Mouse (Mus musculus) embryo, embryonic 11.5 days (tissue): Measurements from ENCODE around the gene Gp1bb.

Experiments
- DNase-seq: peaks from one replicate; pipeline ENCODE4 v3.0.0-alpha.2; 2012; ENCODE audit warnings: low read depth, low spot score

The Gp1bb gene

GRCm38 (mm10) chr16:18604267-18604701, 17.9 kb downstream of the Gp1bb start:
- DNase-seq, result no peak

DNA sequence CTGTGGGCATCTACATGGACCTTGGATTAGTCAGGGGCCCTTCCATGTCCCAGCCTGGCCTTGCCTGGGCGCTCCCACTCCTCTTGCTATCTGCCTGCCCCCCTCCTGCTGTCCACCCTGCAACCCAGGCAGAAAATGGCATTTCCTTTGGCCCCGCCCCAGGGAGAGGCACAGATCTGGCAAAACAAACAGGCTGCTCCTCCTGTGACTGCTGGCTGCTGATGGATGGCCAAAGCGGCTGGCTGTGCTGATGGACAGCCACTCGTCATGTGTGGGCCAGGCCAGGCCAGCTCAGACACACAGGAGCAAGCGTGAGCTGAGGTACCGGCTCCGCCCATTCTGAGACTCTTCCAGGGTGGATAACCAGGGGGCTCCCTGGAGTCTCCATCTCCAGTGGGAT, 20.8 kb downstream of the Gp1bb start:
- DNase-seq, result no peak

DNA sequence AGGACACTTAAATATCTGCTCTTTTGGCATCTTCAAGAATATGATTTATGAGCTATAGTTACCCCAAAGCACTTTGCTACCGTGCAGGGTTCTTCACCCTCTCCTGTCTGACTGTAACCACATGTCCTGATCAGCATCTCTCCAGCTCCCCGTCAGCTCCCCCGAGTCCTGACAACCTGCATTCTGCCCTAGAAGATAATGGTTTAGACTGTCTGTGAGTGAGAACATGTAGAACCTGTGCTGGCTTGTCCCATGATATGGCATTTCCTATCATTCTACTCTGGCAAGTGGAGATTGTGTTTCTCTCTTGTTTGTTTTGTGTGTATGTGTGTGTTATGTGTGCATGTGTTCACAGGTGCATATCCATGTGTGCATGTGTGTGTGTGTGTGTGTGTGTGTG, 24.2 kb downstream of the Gp1bb start:
- DNase-seq, result no peak

GRCm38 (mm10) chr16:18596255-18596654, 25.9 kb downstream of the Gp1bb start:
- DNase-seq, result no peak

DNA sequence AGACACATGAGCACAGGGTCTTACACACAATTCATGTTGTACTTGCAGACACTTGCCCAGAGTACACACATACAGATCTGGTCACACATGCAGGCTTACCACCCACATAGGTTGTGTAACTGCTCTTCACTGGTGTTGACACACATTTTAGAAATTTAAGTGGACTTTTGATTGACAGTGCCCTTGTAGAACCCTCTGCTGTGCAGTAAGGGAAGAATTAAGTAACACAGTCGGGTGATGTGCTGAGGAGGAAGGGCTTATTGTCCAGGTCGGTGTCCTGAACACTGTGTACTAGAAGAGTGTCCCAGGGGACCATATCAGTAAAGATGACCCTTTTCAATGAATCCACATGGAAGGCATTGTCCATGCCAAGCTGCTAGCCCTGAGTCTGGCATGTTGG, 28.3 kb downstream of the Gp1bb start:
- no peak for DNase-seq

- no peak for DNase-seq
Observed at GRCm38 (mm10) chr16:18591047-18592018, 30.9 kb downstream of the Gp1bb start.

GRCm38 (mm10) chr16:18589804-18590790, 32.1 kb downstream of the Gp1bb start, which contains the start of gene Tbx1:
Tbx1 (minus strand) TSS chr16:18590671.
- no peak for DNase-seq

- no peak for DNase-seq
Observed at GRCm38 (mm10) chr16:18589080-18589621, 33.1 kb downstream of the Gp1bb start.

DNA sequence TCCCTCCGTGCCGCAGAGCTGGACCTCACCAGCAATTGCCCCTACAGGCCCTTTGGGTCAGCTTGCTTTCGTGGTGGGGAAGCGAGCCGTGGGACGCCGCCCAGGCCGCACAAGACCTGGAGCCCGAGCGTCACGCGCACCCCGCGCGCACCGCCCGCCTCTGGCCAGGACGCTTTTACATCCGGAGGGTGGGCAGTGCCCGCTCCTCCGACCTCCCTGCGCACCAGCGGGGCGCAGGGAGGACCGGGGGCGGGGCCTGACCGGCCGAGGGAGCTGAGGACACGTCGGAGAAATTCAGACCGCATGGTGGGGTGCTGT, 33.5 kb downstream of the Gp1bb start:
- DNase-seq, result no peak

DNA sequence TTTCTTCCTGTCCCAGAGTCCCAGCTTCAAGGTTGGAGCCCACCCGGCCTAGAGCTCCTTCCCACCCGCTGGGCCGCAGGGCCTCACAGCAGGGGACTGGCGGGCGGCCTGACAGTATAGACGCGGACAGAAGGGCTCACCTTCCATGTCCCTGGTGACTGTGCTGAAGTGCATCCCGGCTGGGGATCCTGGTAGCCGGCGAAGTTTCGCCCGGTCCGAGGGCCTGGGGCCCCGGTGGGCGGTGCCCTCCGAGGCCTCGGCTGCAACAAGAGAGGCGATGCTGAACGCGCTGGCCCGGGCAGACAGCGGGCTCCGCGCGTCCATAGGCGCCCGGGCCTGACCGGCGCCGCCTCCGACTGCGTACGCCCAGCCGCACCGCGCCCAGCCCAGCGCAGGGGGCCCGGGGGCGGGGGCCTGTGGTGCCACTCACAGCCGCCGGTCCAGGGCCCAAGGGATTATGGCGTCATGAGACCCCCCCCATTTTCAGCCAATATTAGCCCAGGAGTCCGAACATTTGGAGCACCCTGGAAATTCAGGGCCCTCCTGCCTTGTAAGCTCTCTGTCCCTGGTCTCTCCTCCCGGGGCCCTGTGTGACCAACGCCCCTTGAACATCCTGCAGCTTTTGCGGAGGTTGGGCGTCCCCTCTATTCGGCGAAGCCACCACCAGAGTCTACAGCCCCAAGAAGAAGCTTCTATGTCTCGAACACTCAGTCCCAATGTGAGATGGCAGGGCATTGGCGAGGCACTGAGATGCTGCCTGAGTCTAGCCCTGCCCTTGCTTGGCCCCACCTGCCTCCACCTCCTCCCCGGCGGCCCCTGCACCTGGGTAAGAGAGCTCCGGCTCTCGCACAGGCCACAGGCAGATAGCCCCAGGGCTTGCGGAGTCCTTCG, 34.1 kb downstream of the Gp1bb start:
- no peak for DNase-seq

GRCm38 (mm10) chr16:18586906-18587546, 35.2 kb downstream of the Gp1bb start:
- DNase-seq, result no peak

- no peak for DNase-seq
Observed at GRCm38 (mm10) chr16:18586076-18586905, 35.9 kb downstream of the Gp1bb start.

DNA sequence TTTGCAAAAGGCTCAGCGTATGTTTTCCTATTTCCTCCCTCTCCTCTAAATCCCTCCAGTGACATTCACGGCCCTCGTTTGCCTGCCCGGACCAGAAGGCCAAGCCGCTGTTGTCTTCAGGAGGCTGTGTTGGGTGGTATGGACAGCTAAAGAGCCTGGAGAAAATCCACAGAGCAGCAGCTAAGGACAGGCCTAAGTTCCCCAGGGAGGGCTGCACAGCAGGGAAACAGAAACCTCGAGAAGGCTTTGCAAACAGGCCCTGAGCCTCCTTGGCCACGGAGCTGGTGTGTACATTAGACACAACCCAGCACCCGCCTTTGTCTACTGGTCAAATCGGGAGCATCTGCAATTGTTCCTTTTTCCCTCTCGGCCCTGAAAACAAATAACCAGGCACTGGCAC, 36.5 kb downstream of the Gp1bb start:
- DNase-seq, result no peak

DNA sequence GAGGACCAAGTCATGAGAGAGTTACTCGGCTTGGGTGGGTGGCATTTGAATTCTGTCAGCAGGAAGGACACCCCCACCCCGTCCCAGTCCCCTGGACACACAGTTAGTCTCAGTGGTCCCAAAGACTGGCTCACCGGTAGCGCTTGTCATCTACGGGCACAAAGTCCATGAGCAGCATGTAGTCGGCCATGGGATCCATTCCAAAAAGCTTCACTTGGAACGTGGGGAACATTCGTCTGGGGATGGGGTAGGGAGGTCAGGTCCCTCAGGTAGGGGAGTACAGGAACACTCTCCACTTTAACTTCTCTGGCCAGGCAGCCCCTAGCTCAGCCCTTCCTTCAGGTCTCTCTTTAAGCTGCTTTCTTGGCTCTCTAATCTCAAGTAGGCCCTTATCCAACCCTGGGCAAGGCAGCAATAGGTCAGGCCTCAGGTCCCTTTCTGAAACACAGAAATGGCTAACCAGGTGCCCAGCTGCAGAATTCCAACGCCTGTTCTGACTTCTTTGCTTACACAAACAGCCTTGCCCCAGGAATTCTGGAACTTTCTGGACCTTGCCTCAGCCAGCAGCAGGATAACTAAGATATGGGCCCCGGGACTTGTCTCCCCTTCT, 37.2 kb downstream of the Gp1bb start:
- no peak for DNase-seq

GRCm38 (mm10) chr16:18583673-18584357, 38.4 kb downstream of the Gp1bb start:
- DNase-seq, result no peak

DNA sequence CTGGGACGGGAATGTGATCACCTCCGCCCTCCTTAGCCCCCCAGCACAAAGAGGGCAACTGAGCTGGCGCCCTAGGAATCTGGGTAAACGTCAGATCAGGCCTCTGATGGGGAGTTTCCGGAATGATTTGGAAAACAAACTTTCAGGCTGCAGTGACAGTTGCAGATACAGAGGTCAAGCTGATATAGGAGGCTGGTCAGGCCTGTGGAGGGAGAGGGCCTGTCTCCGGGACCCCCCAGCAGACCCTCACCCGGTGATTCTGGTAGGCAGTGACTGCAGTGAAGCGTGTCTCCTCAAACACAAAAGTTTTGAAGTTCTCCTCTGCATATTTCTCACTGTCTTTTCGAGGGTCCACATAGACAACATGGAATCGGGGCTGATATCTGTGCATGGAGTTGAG, 39.0 kb downstream of the Gp1bb start:
- no peak for DNase-seq

DNA sequence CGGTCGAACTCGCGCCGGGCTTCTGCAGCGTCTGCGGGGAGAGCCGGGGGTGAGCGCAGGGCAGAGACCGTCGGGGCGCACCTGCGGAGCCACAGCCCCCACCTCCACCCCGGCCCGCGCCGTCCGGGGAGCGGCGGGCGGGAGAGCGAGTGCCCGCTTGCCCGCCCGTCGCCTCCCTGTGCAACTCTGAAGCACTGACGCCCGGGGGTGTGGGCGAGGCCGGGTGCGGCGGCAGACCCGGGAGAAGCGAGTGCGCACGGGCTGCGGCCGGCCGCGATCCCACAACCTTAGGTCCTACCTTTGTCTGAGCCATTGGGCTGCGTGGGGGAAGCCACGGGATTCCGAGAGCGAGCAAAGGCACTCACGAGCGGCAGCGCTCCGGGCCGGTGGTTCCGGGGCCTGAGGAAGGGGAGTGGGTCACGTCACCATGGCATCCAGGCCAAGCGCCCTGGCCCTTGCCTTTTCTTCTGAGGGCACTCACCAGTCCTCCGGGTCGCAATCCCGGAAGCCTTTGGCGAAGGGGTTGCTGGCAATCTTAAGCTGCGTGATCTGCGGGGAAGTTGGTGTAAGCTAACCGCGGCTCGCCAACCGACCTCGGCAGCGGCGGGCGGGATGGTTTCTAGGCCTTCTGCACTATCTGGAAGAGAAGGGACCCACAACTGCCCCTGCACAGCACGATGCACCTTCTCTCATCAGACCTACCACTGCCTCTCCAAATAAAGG, 39.6 kb downstream of the Gp1bb start:
- no peak for DNase-seq
